Mouse (Mus musculus) retina, postnatal 7 days (tissue): ENCODE measurements around the gene Nek10.
"Not testable (repeated sequence)": the region's sequence is repeated elsewhere in the genome, so short reads cannot be mapped to it uniquely, and the experiment has no call there.

Experiments used
- DNase-seq: peaks from one replicate; pipeline ENCODE4 v3.0.0-alpha.2; 2012; ENCODE audit warnings: low read depth, low spot score

Nek10 gene

DNA sequence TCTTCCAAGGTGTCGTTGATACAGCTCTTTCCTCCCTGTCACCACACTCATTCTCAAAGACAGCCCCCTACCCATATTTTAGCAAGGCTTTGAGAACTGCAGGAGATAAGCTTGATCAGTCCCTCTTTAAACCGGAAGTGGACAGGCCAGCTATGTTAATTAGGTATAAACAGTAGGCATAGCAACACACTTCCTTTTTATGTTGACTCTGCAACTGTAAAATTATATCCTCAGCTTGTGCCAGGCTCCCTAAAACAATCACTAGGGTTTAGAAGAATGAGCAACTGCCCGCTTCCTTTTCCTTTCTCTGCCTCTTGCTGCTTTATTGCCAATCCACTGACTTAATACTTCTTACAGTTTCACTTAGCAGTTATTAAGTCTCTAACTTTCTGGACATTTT is 67.2 kb downstream of the Nek10 start:
- no peak for DNase-seq

GRCm38 (mm10) chr14:14871121-14871520 is 67.9 kb downstream of the Nek10 start:
- no peak for DNase-seq

DNA sequence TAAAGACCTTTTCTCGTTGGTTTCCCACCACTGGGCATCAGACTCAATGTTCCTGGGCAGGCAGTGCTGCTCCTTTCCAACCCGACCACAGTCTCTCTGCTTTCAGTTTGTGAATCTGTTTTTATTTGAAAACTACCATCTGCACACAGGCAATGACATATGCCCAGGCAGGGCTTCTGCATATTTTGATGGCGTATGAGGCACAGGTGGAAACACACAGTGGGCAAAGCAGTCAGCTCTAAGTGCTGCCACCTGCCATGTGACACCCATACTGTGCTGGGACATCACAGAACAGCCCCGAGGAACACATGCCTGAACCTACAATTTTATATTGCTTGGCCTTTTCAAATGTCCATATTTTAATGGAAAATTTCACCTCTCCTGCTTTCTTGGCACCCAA is 68.5 kb downstream of the Nek10 start:
- no peak for DNase-seq

- peak; percentile 33 for DNase-seq
Measured at GRCm38 (mm10) chr14:14893932-14894652, 90.9 kb downstream of the Nek10 start.

DNA sequence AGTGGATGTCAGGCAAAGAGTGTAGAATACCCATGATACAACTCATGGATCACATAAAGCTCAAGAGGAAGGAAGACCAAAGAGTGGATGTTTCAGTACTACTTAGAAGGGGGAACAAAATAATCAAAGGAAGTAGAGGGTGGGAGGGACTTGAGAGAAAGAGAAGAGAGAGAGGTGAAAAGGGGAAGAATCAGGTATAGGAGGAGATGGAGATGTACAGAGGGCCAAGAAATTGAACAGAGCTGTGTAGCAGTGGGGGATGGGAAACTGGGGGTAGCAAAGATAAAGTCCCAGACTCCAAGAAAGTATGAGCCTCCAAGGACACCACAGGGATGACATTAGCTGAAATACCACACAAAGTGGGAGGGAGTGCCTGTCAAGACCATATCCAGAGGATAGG is 91.6 kb downstream of the Nek10 start:
- no peak for DNase-seq

- no peak for DNase-seq
Measured at GRCm38 (mm10) chr14:14895363-14895762, 92.1 kb downstream of the Nek10 start.

GRCm38 (mm10) chr14:14896399-14897136 is 93.4 kb downstream of the Nek10 start:
- no peak for DNase-seq

GRCm38 (mm10) chr14:14904750-14905529 is 101.7 kb downstream of the Nek10 start:
- peak; percentile 47 for DNase-seq

- DNase-seq, result no peak
Measured at GRCm38 (mm10) chr14:14905530-14905852, 102.3 kb downstream of the Nek10 start.

DNA sequence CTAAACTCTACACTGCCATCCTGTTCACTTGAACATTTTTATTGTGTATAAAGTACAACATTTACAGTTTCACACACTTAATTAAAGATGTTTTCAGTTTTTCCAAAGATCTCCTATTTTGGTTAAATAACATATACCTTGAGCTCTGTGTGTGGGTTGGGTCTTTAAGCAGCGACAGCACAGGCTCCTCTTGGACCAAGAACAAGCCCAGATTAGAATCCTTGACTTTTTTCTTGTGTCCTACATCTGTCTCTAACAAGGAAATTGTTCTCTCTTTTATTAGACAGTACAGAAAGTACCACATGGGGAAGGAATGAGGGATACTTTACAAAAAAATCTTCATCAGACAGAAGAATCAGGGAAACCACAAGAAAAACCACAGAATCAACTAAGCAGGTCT is 122.4 kb downstream of the Nek10 start:
- no peak for DNase-seq

DNA sequence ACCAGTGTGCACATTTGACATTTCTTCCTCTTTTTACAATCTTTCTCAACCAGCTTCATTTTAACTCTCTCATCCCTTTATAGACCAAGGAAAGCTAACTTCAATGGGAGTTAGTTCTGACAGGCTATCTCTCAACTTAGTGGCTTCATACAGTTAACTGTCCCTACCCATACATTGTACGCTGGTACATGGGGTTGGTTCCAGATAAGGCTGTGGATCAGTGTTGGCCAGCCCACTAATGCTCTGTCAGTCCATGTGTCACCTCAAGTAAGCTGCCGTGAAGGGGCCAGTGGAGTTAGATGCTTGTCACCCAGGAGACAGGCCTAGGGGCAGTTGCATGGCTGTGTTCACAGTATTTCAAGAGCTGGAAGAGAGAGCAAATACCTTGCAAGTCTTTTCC is 124.3 kb downstream of the Nek10 start:
- DNase-seq, result no peak

DNA sequence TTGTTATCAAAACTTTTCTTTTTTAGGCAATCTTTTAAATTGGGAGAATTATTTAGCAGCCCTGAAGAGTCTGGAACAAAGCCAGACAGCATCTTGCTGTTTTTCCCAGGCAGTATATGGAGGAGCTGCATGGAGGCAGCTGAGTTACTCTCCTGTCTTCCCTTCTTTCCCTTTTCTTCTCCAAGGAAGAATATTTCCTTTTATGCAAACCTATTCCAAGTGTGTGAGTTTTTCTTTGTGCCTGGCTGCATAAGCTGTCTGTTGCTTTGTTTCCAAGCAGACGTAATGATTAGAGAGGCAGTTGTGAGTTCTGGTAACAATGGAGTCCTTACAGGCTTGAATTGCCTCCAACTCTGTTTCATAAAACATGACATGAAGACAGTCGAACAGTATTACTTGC is 131.8 kb downstream of the Nek10 start:
- no peak for DNase-seq

DNA sequence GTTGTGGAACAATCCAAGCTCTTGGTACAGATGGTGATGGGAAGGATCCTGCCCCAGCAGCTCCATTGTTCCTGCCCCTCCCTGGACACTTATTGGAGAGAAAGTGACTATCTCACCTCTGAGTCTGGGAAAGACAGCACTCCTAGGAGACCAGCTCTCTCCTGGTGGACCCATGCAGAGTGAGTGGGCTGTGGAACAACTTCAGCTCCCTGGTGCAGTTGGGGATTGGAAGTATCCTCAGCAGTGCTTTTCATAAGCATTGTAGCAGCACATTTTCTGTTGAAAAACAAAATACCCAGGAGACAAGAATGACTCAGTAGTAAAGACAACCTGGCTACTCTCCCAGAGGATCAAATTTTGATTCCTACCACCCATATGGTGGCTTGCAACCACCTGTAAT is 142.7 kb downstream of the Nek10 start:
- no peak for DNase-seq

GRCm38 (mm10) chr14:14949023-14949422 is 145.8 kb downstream of the Nek10 start:
- no peak for DNase-seq

DNA sequence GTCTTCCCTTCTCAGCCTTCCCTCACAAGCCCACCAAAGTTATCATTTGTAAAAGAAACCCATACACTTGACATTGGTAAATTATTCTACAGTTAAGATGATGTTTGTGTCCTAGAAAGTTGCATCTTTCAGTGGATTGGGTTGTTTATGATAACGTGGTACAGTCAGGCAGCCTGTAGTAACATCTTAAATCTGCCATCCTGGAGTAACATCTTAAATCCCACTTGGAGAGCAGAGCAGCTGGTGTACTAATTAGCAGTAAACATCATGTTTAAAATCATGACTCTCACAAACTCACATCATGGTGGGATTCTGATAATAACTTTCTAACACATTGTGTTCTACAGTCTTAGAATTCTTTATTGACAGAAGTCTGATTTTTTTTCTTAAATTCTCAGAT is 148.6 kb downstream of the Nek10 start:
- DNase-seq, result no peak

DNA sequence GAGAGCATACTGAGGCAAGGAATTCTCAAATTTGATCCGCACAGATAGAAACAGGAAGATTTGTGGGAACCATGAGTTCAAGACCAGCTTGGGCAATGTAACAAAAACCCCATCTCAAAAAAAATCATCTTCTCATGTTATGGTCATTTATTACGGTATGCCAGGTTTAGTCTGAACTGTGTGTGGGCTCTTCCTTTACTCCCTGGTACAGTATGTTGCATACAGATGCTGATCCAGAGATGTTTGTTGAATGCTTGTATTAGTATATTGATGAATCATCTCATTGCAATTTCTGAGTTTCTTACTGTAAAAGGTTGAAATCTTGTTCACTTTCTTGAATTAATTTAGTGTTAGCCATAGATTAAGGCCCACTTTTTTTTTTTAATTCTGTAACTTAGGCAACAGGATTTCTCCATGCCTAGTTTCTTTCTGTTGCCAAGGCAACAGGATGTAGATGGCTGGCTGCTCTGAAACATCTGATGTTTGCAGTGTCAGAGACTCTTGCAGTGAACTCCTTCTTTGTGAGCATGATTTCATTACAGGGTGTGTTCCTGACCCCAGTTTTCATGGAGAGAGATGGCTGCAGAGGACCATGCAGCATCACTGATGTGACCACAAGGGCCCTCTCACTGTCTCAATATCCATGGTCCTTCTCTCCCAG is 156.7 kb downstream of the Nek10 start:
- no peak for DNase-seq

DNA sequence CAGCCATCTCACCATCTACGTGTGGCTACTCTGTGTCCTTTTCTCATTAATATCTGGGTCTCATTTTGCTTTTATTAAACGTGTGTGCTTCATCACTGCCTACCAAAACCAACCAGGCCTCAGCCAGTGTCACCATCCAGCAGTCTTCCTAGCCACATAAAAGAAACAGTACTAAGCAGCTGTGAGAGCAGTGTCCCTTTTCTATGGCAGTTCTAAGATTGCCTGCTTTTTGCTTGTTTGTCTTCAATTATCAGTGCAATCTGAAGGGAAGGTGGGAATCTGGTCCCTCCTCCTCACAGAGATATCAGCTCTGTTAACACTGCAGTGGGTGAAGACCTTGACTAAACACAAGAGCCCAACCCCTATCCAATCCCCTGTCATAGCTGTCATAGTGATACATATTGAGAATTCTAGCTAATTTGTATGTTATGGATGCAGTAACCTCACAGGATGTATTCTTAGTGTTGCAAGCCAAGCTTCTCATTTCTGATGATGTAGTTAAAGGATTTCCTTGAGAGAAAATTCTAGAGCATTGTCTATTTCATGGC is 157.3 kb downstream of the Nek10 start:
- no peak for DNase-seq

- no peak for DNase-seq
Measured at GRCm38 (mm10) chr14:14970633-14971032, 167.4 kb downstream of the Nek10 start.

GRCm38 (mm10) chr14:14971056-14971455 is 167.8 kb downstream of the Nek10 start:
- no peak for DNase-seq

GRCm38 (mm10) chr14:14974156-14974555 is 170.9 kb downstream of the Nek10 start:
- no peak for DNase-seq

DNA sequence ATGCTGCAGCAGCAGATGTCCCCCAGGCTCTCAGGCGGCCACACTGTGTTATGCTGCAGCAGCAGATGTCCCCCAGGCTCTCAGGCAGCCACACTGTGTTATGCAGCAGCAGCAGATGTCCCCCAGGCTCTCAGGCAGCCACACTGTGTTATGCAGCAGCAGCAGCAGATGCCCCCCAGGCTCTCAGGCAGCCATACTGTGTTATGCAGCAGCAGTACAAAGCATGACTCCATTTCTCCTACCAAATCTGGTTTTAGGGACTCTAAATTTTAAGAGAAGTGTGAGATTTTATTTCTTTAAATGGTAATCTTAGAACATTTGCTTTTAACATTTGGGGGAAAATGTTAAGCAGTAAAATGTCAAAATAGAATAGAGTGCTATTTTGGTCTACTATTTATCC is 180.9 kb downstream of the Nek10 start:
- not testable (repeated sequence) for DNase-seq
